Mouse (Mus musculus) megakaryocyte, embryonic 14.5 days (primary cell): Measurements from ENCODE around the gene Slc39a5. TPM values are rescaled to one million over a fixed set of nuclear protein-coding genes. Genes with fewer than 3 reads are reported as not detected.

Source experiments
- H3K27me3 ChIP-seq: replicated peaks from 2 replicates; pipeline ENCODE3; 2012; ENCODE audit warnings: inconsistent platforms
- H3K36me3 ChIP-seq: replicated peaks from 2 replicates; pipeline ENCODE3; 2012; ENCODE audit warnings: low read length, inconsistent platforms, mixed read lengths
- H3K4me1 ChIP-seq: 2 replicates; pipeline ENCODE4 v1.6.1; 2012; ENCODE audit warnings: inconsistent platforms
- H3K4me3 ChIP-seq: replicated peaks from 2 replicates; pipeline ENCODE3; 2012; ENCODE audit warnings: moderate library complexity, mild to moderate bottlenecking, inconsistent platforms
- H3K9me3 ChIP-seq: 2 replicates; pipeline ENCODE4 v1.6.1; 2012; ENCODE audit warnings: inconsistent platforms
- FLI1 ChIP-seq: IDR thresholded peaks from 2 replicates; pipeline ENCODE4 v1.6.1; 2012; ENCODE audit warnings: low read length, inconsistent platforms, mixed read lengths
- GATA1 ChIP-seq: IDR thresholded peaks from 3 replicates; pipeline ENCODE4 v1.6.1; 2012; ENCODE audit warnings: mixed read lengths, low read length, inconsistent platforms, borderline replicate concordance
- polyA plus RNA-seq: library from polyadenylated mRNA; stranded (reverse); fragments of >175 nt; gene quantifications from 2 replicates; pipeline ENCODE4 v1.2.3, GENCODE M21; 2012; ENCODE audit warnings: low replicate concordance; ENCODE audit not compliant: insufficient read depth

The Slc39a5 gene
- polyA plus RNA-seq, 1 experiment: not detected

- Histone ChIP-seq H3K4me3 (peak within 1 kb of the TSS; percentile 92), H3K27me3 (no peaks in the 10 kb centered on the region), H3K9me3 (no peaks in the 10 kb centered on the region), H3K4me1 (peaks cover 42% of the 10 kb centered on the region), H3K36me3 (peaks cover 19% of the 10 kb centered on the region)
- TF ChIP-seq GATA1 (no peak), FLI1 (no peak; the same call in 1 of the 2 replicates)
These were observed 32.4 kb downstream of the Slc39a5 start, which contains the start of gene Coq10a for GRCm38 (mm10) chr10:128368402-128369217. Gene Coq10a, minus strand, starts transcription at chr10:128368997.

GRCm38 (mm10) chr10:128367899-128368401 is 33.1 kb downstream of the Slc39a5 start:
- Histone ChIP-seq H3K27me3 (no peaks in the 10 kb centered on the region), H3K36me3 (peaks cover 26% of the 10 kb centered on the region), H3K4me1 (peaks cover 40% of the 10 kb centered on the region), H3K4me3 (peak overlapping the region; percentile 92), H3K9me3 (no peaks in the 10 kb centered on the region)
- TF ChIP-seq GATA1 (no peak), FLI1 (no peak)

GRCm38 (mm10) chr10:128362568-128362967 is 38.5 kb downstream of the Slc39a5 start:
- no peaks in the 10 kb centered on the region for H3K9me3 ChIP-seq
- no peak overlapping the region for H3K4me3 ChIP-seq
- peaks cover 79% of the 10 kb centered on the region for H3K36me3 ChIP-seq
- H3K4me1 ChIP-seq: peaks cover 17% of the 10 kb centered on the region
- no peaks in the 10 kb centered on the region for H3K27me3 ChIP-seq
- TF ChIP-seq GATA1: no peak
- TF ChIP-seq FLI1: no peak

GRCm38 (mm10) chr10:128361836-128362235 is 39.2 kb downstream of the Slc39a5 start:
- Histone ChIP-seq H3K36me3 (peaks cover 84% of the 10 kb centered on the region), H3K9me3 (no peaks in the 10 kb centered on the region), H3K27me3 (no peaks in the 10 kb centered on the region), H3K4me3 (no peak overlapping the region), H3K4me1 (peaks cover 11% of the 10 kb centered on the region)
- no peak for TF ChIP-seq FLI1
- no peak for TF ChIP-seq GATA1

- H3K4me3 ChIP-seq: no peak overlapping the region
- H3K4me1 ChIP-seq: peaks cover 11% of the 10 kb centered on the region
- H3K27me3 ChIP-seq: no peaks in the 10 kb centered on the region
- TF ChIP-seq GATA1 (no peak), FLI1 (no peak)
- no peaks in the 10 kb centered on the region for H3K9me3 ChIP-seq
- peaks cover 85% of the 10 kb centered on the region for H3K36me3 ChIP-seq
These were observed 41.8 kb downstream of the Slc39a5 start for GRCm38 (mm10) chr10:128359226-128359625.

- Histone ChIP-seq H3K4me3 (no peak overlapping the region), H3K36me3 (peaks cover 88% of the 10 kb centered on the region), H3K4me1 (peaks cover 11% of the 10 kb centered on the region), H3K9me3 (no peaks in the 10 kb centered on the region), H3K27me3 (no peaks in the 10 kb centered on the region)
- TF ChIP-seq GATA1 (no peak), FLI1 (no peak)
These were observed 42.2 kb downstream of the Slc39a5 start for GRCm38 (mm10) chr10:128358796-128359195.

GRCm38 (mm10) chr10:128347541-128347940 is 53.5 kb downstream of the Slc39a5 start:
- peaks cover 34% of the 10 kb centered on the region for H3K4me1 ChIP-seq

More at GRCm38 (mm10) chr10:128347541-128347940, 53.5 kb downstream of the Slc39a5 start:
- no peaks in the 10 kb centered on the region for H3K27me3 ChIP-seq
- TF ChIP-seq FLI1: no peak
- no peak for TF ChIP-seq GATA1
- no peaks in the 10 kb centered on the region for H3K9me3 ChIP-seq
- peaks cover 43% of the 10 kb centered on the region for H3K36me3 ChIP-seq
- H3K4me3 ChIP-seq: no peak overlapping the region

Other genes starting within 250 kb of the Slc39a5 start
- gene Rbms2, start 220.9 kb downstream of the Slc39a5 start, polyA plus RNA-seq: 1.6 and 7.6 TPM in 2 replicates
- gene Gls2, start 206.8 kb downstream of the Slc39a5 start, polyA plus RNA-seq: 1.8 TPM in 1 of 2 replicates, not detected in the other
- gene Spryd4, start 189.4 kb downstream of the Slc39a5 start, polyA plus RNA-seq: 0.73 TPM in 1 of 2 replicates, not detected in the other
- not detected in 2 replicates for gene Mip, start 175.4 kb downstream of the Slc39a5 start, polyA plus RNA-seq
- 2.2 and 8.3 TPM in 2 replicates for gene Timeless, start 169.2 kb downstream of the Slc39a5 start, polyA plus RNA-seq
- not detected in 2 replicates for gene Apon, start 147.1 kb downstream of the Slc39a5 start, polyA plus RNA-seq
- not detected in 2 replicates for gene Apof, start 132.6 kb downstream of the Slc39a5 start, polyA plus RNA-seq
- 8.1 and 18.2 TPM in 2 replicates for gene Stat2, start 130.7 kb downstream of the Slc39a5 start, polyA plus RNA-seq
- 0.49 TPM in 1 of 2 replicates, not detected in the other for gene Il23a, start 102.5 kb downstream of the Slc39a5 start, polyA plus RNA-seq
- 0.91 and 1.1 TPM in 2 replicates for gene Pan2, start 97.9 kb downstream of the Slc39a5 start, polyA plus RNA-seq
- 29.0 and 98.4 TPM in 2 replicates for gene Cnpy2, start 78.8 kb downstream of the Slc39a5 start, polyA plus RNA-seq
- gene Cs, start 63.5 kb downstream of the Slc39a5 start, polyA plus RNA-seq: 2.6 and 12.1 TPM in 2 replicates
- 5.0 and 18.0 TPM in 2 replicates for gene Coq10a, start 32.2 kb downstream of the Slc39a5 start, polyA plus RNA-seq
- 18.3 and 19.7 TPM in 2 replicates for gene Ankrd52, start 24.1 kb downstream of the Slc39a5 start, polyA plus RNA-seq
- 458 and 1,055 TPM in 2 replicates for gene Nabp2, start 10.3 kb upstream of the Slc39a5 start, polyA plus RNA-seq
- 17.0 and 19.5 TPM in 2 replicates for gene Rnf41, start 10.4 kb upstream of the Slc39a5 start, polyA plus RNA-seq
- 86.7 and 138 TPM in 2 replicates for gene Smarcc2, start 58.0 kb upstream of the Slc39a5 start, polyA plus RNA-seq
- gene Myl6, start 92.9 kb upstream of the Slc39a5 start, polyA plus RNA-seq: 175 and 2,406 TPM in 2 replicates
- gene Myl6b, start 97.5 kb upstream of the Slc39a5 start, polyA plus RNA-seq: 9.5 and 15.9 TPM in 2 replicates
- gene Esyt1, start 124.6 kb upstream of the Slc39a5 start, polyA plus RNA-seq: 48.5 and 62.5 TPM in 2 replicates
- 21.5 and 24.2 TPM in 2 replicates for gene Zc3h10, start 146.5 kb upstream of the Slc39a5 start, polyA plus RNA-seq
- 1,477 and 10,817 TPM in 2 replicates for gene Rpl41, start 148.1 kb upstream of the Slc39a5 start, polyA plus RNA-seq
- 407 and 451 TPM in 2 replicates for gene Pa2g4, start 164.8 kb upstream of the Slc39a5 start, polyA plus RNA-seq
- 0.08 TPM in 1 of 2 replicates, not detected in the other for gene Erbb3, start 188.4 kb upstream of the Slc39a5 start, polyA plus RNA-seq
- 3,363 and 5,964 TPM in 2 replicates for gene Rps26, start 225.5 kb upstream of the Slc39a5 start, polyA plus RNA-seq
- 0.37 TPM in 1 of 2 replicates, not detected in the other for gene Ikzf4, start 244.8 kb upstream of the Slc39a5 start, polyA plus RNA-seq